Mouse (Mus musculus): ENCODE measurements around the gene B830017H08Rik.

Gene B830017H08Rik

GRCm38 (mm10) chr16:17849486-17849885, 16.6 kb downstream of the B830017H08Rik start:
- DNase-seq (ENCODE audit: low read depth, low spot score): no peak

GRCm38 (mm10) chr16:17851331-17851730, 18.4 kb downstream of the B830017H08Rik start:
- DNase-seq (ENCODE audit: low read depth, low spot score): no peak

DNA sequence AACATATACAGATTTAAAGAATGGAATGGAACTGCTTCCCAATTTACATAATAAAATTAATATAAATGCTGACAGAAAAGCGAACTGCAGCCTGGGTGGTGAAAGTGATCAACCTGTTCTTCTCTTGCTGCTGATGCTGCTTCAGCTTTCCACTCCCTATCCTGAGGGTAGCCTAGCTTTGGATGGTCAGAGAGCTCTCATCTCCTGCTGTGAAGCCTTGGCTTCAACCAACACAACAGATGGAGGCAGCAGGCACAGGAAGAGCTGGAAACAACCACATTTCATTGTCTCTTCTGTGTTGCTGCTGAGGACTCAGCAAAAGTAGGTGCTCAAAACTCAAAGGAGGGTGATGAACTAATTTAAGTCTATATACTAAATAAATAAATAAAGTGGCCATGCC, 18.9 kb downstream of the B830017H08Rik start:
- DNase-seq (ENCODE audit: low read depth, low spot score): no peak

- no peak for DNase-seq (ENCODE audit: low read depth, low spot score)
Observed at GRCm38 (mm10) chr16:17853263-17853662, 20.3 kb downstream of the B830017H08Rik start.

DNA sequence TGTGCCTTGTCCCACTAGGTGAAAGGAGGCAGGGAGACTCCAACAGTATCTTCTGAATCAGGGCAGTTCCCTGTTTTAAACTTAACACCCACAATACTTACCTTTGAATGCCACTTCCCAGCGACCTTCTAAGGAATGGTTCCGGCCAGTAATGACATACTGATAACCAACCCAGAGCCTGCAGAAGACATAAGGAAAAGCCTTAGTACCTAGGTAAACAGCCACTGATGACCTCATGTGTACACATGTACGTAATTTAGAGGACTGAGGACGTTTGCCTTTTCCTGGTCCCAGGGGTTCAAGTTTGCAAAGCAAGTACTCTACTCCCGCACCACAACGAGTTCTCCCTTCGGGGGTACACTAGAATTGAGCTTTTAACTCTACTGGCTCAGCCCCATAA, 24.2 kb downstream of the B830017H08Rik start:
- DNase-seq (ENCODE audit: low read depth, low spot score): no peak

DNA sequence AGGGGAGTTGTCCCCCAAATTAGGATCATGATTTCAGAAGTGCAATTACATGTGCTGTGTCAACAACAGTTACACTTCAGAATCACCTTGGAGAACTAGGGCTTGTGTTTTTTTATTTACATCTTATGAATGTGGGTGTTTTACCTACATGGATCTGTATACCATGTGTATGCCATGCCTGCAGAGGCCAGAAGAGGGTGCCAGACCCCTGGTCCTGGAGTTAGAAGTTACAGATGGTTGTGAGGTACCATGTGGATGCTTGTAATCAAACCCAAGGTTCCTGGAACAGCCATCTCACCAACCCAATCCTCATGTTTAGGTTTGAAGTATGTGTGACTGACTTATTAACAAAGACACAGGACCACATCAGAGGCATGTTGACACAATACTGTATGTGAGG, 25.7 kb downstream of the B830017H08Rik start:
- peak; percentile 69 for DNase-seq (ENCODE audit: low read depth, low spot score)

DNA sequence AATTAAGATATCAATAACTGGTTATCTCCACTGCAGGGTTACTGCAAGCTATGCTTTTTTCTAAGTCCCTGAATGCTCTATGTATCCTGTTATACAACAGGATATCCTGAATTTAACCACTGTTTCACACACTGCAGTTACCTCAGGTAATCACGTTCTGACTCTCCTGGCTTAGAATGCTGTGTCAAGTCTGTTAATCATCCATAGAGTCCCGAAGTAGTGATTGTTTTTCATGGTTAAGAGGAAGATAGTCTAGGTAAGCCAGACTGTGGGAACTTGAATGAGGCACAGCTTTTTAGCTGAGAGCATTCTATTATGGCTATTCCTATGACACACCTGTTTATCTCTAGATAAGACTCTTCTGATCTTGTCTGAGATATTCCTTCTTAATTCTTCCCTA, 32.4 kb downstream of the B830017H08Rik start:
- DNase-seq (ENCODE audit: low read depth, low spot score): no peak

DNA sequence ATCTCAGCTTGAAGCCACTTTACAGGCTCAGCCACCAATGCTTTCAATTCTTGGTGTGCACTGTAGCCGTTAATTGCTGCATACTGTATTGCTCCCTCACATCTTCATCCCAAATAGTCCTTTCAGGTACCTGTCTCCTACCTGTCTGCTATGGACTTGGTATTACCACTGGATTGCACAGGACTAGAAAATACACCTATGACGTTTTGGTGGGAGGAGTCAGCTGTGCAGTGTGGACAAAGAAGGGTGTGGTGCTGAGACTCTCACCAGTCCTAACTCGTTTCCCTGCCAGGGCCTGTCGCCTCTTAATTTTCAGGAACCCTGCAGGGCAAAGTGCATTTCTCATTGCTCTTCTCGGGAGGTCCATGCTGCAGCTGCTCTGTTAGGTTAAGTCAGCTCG, 32.8 kb downstream of the B830017H08Rik start:
- DNase-seq (ENCODE audit: low read depth, low spot score): no peak

DNA sequence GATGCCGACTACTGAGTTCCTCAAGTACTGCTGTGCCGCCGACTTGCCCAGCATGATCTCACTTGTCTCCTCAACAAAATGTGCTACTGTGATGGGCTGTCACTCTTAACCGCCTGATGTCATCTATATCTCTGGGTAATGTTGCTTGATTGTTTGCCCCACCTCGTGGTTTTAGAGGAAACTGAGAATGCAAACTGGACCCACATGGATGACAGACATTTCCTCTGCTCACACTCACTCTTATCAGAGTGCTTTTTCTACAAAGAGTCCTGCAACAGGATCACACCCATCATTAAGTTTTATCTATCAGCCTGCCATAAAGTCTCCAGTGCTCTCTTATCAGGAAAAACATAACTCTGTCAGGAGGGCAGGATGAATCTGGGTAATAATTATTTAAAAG, 38.3 kb downstream of the B830017H08Rik start:
- no peak for DNase-seq (ENCODE audit: low read depth, low spot score)

DNA sequence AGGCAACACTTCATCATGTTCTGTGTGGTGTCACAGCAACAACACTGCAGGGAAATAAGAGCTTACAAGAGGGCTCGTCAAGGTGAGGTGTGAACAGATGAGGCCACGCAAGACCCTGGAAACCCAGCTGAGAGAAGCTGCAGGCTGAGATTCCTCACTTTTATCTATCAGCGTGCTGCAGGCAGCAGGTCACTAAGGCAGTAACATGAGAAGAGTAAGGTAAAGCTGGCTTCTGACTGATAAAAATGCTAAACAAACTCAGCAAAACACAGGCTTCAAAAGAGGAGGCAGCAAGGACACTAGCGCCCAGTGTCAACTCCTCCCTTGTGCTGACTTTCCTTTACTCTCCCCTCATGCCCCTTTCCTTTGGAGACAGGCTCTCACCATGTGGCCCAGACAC, 40.1 kb downstream of the B830017H08Rik start:
- no peak for DNase-seq (ENCODE audit: low read depth, low spot score)

- DNase-seq (ENCODE audit: low read depth, low spot score): no peak
Observed at GRCm38 (mm10) chr16:17875174-17875573, 42.3 kb downstream of the B830017H08Rik start.

DNA sequence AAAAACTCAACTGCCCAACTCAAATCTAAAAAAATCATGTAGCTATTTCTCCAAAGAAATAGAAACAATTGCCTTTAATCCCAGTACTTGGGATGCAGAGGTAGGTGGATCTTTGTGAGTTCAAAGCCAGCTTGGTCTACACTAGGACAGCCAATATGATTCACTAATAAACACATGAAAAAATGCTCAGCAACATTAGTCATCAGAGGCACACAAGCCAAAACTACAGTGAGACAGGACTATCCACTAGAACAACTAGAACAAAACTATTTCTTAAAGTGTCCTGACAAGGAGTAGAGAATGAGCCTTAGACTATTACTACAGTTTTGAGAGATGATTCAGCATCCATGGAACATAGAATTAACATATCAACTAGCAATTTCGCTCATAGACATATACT, 43.2 kb downstream of the B830017H08Rik start:
- peak; percentile 74 for DNase-seq (ENCODE audit: low read depth, low spot score)

DNA sequence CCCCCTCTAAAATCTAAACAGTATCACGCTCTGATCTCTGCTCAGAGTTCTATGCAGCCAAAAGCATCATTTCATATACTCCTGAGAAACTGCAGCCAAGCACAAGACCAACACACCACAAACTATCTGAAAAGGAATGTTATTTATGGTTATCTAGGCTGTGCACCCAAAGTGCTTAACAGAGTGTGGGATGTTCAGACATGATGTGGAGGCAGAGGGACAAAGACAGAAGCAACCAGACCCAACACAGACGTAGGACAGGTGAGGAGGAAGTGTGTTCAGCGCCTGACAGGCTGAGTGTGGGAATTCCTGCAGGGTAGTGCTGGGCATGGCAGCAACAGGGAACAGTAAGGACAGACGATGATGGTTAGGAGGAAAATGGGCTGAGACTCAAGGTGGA, 46.6 kb downstream of the B830017H08Rik start:
- no peak for DNase-seq (ENCODE audit: low read depth, low spot score)

- no peak for DNase-seq (ENCODE audit: low read depth, low spot score)
Observed at GRCm38 (mm10) chr16:17882196-17882595, 49.3 kb downstream of the B830017H08Rik start.

DNA sequence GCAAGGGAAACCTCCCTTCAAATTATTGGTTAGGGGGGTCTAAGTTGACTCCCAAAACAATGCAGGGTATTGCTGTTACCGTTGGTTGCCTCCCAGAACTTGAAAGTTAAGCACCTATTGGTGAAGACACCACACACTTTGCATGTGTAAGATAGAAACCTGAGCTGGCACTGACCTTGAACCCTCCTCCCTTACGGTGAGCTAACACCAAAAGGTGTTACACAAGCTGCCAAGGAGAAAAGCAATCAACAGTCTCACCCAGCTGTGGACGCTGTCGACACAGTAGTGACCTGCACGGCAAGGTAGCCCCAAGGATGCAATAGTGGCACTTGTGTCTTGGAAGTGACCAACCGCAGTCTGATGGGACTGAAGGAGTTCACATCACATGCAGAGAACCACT, 51.2 kb downstream of the B830017H08Rik start:
- DNase-seq (ENCODE audit: low read depth, low spot score): no peak
